Mouse (Mus musculus) spleen, adult 10 weeks (tissue): ENCODE measurements around the gene Vangl2. TPM values are rescaled to one million over a fixed set of nuclear protein-coding genes. Genes with fewer than 3 reads are reported as not detected.

Experiments used
- polyA plus RNA-seq: library from polyadenylated mRNA; stranded (reverse); fragments of 350-450 nt; fragmentation: Illumina TruSeq; extraction: RNeasy Lipid Tissue Mini Kit (QIAGEN cat#74804); gene quantifications from one replicate; pipeline ENCODE4 v1.2.3, GENCODE M21; 2015; ENCODE audit warnings: low replicate concordance; ENCODE audit not compliant: insufficient read depth

The Vangl2 gene
- 3.0 TPM for polyA plus RNA-seq

GRCm38 (mm10) chr1:172028394-172029275, at the start of gene Vangl2:
Gene Vangl2 (minus strand): TSS chr1:172028444.

GRCm38 (mm10) chr1:172057491-172057921, 29.3 kb upstream of the Vangl2 start, which contains the start of gene Nhlh1:
Gene Nhlh1 (minus strand): TSS chr1:172057573.

Other genes starting within 250 kb of the Vangl2 start
- gene Cd84, start 188.7 kb downstream of the Vangl2 start, polyA plus RNA-seq = 131 TPM
- gene Gm10521, start 132.8 kb downstream of the Vangl2 start, polyA plus RNA-seq = 22.7 TPM
- 156 TPM for gene Slamf6, start 110.9 kb downstream of the Vangl2 start, polyA plus RNA-seq
- not detected for gene Nhlh1, start 29.1 kb upstream of the Vangl2 start, polyA plus RNA-seq
- gene Copa, start 54.1 kb upstream of the Vangl2 start, polyA plus RNA-seq = 204 TPM
- 79.4 TPM for gene Ncstn, start 54.4 kb upstream of the Vangl2 start, polyA plus RNA-seq
- 45.3 TPM for gene Pex19, start 98.3 kb upstream of the Vangl2 start, polyA plus RNA-seq
- gene Dcaf8, start 119.6 kb upstream of the Vangl2 start, polyA plus RNA-seq = 98.3 TPM
- gene Pea15a, start 178.4 kb upstream of the Vangl2 start, polyA plus RNA-seq = 108 TPM
- gene Casq1, start 191.4 kb upstream of the Vangl2 start, polyA plus RNA-seq = 0.29 TPM
- 0.07 TPM for gene Atp1a4, start 230.0 kb upstream of the Vangl2 start, polyA plus RNA-seq
- 10.4 TPM for gene Igsf8, start 233.2 kb upstream of the Vangl2 start, polyA plus RNA-seq